Mouse (Mus musculus) G1E (cell line): ENCODE data around the gene Hs6st1. TPM values are rescaled to one million over a fixed set of nuclear protein-coding genes. Genes with fewer than 3 reads are reported as not detected.

Source experiments
- ATAC-seq: 2 replicates; pipeline ENCODE4 v1.8.0; 2016; ENCODE audit warnings: mild to moderate bottlenecking; ENCODE audit not compliant: insufficient number of reproducible peaks, poor library complexity, low FRiP score, severe bottlenecking; ENCODE audit errors: extremely low read depth
- DNase-seq: peaks from one replicate; pipeline ENCODE4 v3.0.0; 2012; ENCODE audit warnings: low spot score
- H3K27me3 ChIP-seq: 2 replicates; pipeline ENCODE4 v1.6.1; 2012; ENCODE audit warnings: mild to moderate bottlenecking, low read length, inconsistent platforms; ENCODE audit not compliant: insufficient read depth
- H3K36me3 ChIP-seq: replicated peaks from 2 replicates; pipeline ENCODE3; 2012; ENCODE audit warnings: mild to moderate bottlenecking, inconsistent platforms
- H3K4me1 ChIP-seq: 2 replicates; pipeline ENCODE4 v1.6.1; 2012; ENCODE audit warnings: low read depth, low read length, inconsistent platforms, mixed read lengths; ENCODE audit not compliant: insufficient read depth
- H3K4me3 ChIP-seq: 2 replicates; pipeline ENCODE4 v1.5.1; 2012; ENCODE audit warnings: low read depth, mild to moderate bottlenecking, inconsistent platforms, low read length, moderate library complexity, mixed read lengths
- H3K9me3 ChIP-seq: replicated peaks from 2 replicates; pipeline ENCODE4 v1.6.1; 2012; ENCODE audit warnings: inconsistent platforms
- CTCF ChIP-seq: IDR thresholded peaks from 2 replicates; pipeline ENCODE4 v1.5.1; 2012; ENCODE audit warnings: low read depth, low read length, inconsistent platforms, mixed read lengths
- GATA1 ChIP-seq: IDR thresholded peaks from 2 replicates; pipeline ENCODE4 v1.6.1; 2012; ENCODE audit warnings: borderline replicate concordance, low read length, inconsistent platforms, mixed read lengths
- GATA2 ChIP-seq: IDR thresholded peaks from 2 replicates; pipeline ENCODE4 v1.6.1; 2012; ENCODE audit warnings: low read depth, low read length, inconsistent platforms, borderline replicate concordance
- POLR2AphosphoS5 ChIP-seq: IDR thresholded peaks from 2 replicates; pipeline ENCODE4 v1.6.1; 2012; ENCODE audit warnings: low read depth, low read length, inconsistent platforms; ENCODE audit not compliant: insufficient replicate concordance
- TAL1 ChIP-seq: conservative IDR thresholded peaks from 2 replicates; pipeline ENCODE4 v1.6.1; 2012; ENCODE audit warnings: low read depth, low read length, inconsistent platforms, mixed read lengths
- polyA plus RNA-seq: library from polyadenylated mRNA; stranded (reverse); fragments of >175 nt; gene quantifications from 2 replicates; pipeline ENCODE4 v1.2.3, GENCODE M21; 2012
- total RNA-seq, 2 experiments: library from RNA; stranded (forward) in 1 of 2; stranded (reverse) in 1 of 2; fragments of 200-1000 nt in 1 of 2; fragments of >200 nt in 1 of 2; fragmentation: Nextera tagmentation in 1 of 2; gene quantifications; 2 replicates each; pipeline ENCODE4 v1.2.3; 2014 to 2017

Hs6st1 gene
- total and polyA plus RNA-seq, 3 experiments, result 29.3 to 62.9 (median 54.9) TPM

DNA sequence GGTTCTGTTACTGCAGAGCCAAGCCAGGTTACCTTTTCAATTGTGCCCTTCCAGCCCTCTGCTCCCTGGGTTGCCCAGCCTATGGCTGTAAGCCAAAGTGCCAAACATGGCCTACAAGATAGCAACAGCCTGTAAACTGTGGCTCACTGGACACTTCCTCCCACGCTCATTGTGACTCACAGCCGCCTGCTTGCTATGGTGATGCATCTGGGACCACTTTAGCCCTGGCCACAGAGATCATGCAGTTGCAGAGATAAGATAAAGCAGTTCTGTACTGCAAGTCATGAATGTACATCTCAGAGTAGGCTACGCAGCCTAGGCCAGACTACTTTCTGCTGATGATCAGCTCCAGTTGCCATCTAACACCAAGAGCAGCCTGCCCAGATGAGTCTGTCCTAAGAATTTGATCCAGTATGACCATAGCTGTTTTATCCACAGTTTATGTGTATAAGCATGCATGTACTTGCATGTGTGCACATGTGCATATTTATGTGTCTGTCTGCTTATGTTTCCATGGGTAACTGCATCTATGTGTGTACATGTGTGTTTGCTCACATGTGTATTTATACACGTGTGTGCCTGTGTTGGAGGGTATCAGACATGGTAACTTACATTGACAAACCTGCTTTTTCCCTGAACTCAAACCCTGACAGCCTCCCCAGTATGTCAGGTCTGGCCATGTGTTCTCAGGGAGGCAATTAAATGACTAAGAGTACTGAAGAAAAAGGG, 62.3 kb downstream of the Hs6st1 start:
- ATAC-seq (peak; percentile 88), DNase-seq (peak; percentile 84)
- H3K4me1 ChIP-seq, result peaks cover 80% of the 10 kb centered on the region
- TF ChIP-seq TAL1 (peak; percentile 95), CTCF (no peak), GATA2 (peak; percentile 65; the same call in 1 of the 2 replicates), POLR2AphosphoS5 (no peak), GATA1 (no peak)
- no peaks in the 10 kb centered on the region for H3K27me3 ChIP-seq
- peak overlapping the region; percentile 24; the same call in 1 of the 2 replicates for H3K4me3 ChIP-seq
- no peaks in the 10 kb centered on the region for H3K9me3 ChIP-seq
- peaks cover 7% of the 10 kb centered on the region for H3K36me3 ChIP-seq

DNA sequence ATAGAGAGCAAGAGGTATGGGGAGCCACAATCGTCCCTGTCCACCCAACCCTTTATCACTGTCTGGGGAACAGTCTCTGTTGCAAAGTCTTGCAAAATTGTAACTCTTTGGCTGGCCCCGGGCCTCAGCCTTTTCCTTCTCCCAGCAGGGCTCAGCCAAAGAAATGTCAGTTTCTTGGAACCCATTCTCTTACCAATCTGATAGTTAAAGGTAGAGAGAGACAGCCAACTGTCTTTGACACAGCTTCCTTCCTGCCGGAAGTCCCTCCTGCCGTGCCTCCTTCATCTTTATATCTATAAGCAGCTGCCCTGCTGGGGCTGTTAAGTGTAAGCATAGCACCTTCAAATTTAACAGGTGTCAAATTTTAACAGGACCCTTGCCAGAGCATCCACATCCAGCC, 63.0 kb downstream of the Hs6st1 start:
- H3K4me3 ChIP-seq, result peak overlapping the region; percentile 28; the same call in 1 of the 2 replicates
- TF ChIP-seq GATA1, result no peak
- no peak for TF ChIP-seq TAL1
- no peak for TF ChIP-seq CTCF
- no peak for TF ChIP-seq POLR2AphosphoS5
- TF ChIP-seq GATA2, result no peak
- peak; percentile 39 for DNase-seq
- H3K36me3 ChIP-seq, result peaks cover 12% of the 10 kb centered on the region
- H3K27me3 ChIP-seq, result no peaks in the 10 kb centered on the region
- no peak for ATAC-seq
- H3K9me3 ChIP-seq, result no peaks in the 10 kb centered on the region
- peaks cover 76% of the 10 kb centered on the region for H3K4me1 ChIP-seq

DNA sequence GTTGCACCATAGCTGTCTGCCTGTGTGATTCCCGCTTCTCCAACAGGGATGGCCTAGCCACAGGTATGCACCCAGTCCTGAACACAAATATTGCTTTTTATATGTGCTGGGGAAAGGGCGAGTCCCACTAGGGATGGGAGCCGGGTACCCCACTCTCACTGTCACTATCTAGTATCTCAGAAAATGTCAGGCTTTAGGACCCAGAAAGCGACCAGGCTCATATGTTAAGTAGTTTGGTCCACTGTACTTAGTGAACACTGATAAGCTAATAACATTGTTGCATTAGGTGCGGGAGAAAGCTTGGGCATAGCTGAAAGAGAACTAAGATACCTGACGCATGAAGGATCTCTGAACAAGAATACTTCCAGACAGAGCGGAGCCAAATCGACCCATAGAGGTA, 63.6 kb downstream of the Hs6st1 start:
- peaks cover 72% of the 10 kb centered on the region for H3K4me1 ChIP-seq
- H3K27me3 ChIP-seq, result no peaks in the 10 kb centered on the region
- DNase-seq (no peak), ATAC-seq (no peak)
- TF ChIP-seq GATA1 (no peak), TAL1 (no peak), GATA2 (no peak), CTCF (no peak), POLR2AphosphoS5 (no peak)
- H3K4me3 ChIP-seq, result peak overlapping the region; percentile 53; the same call in 1 of the 2 replicates
- no peaks in the 10 kb centered on the region for H3K9me3 ChIP-seq
- H3K36me3 ChIP-seq, result peaks cover 12% of the 10 kb centered on the region

DNA sequence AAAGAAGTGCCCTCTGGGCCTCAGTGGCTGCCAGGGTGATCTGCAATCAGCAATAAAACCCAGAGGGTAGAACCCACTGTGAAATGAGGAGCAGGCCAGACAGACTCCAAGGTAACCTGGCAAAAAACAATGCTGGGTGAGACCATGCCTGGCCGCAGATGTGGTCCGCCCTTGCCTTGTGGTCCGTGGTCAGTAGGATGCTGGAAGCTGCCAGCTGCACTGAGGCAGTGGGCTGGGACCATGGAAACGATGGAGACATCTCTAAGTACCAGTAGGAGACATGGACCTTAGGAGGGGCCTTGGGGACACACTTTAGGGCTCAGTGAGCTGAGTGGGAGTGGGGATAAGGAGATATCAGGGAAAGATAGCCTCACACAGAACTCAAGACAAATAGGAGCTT, 64.0 kb downstream of the Hs6st1 start:
- ATAC-seq, result no peak
- peaks cover 12% of the 10 kb centered on the region for H3K36me3 ChIP-seq
- H3K4me3 ChIP-seq, result peak overlapping the region; percentile 53; the same call in 1 of the 2 replicates
- no peak for DNase-seq
- H3K9me3 ChIP-seq, result no peaks in the 10 kb centered on the region
- no peaks in the 10 kb centered on the region for H3K27me3 ChIP-seq
- peaks cover 67% of the 10 kb centered on the region for H3K4me1 ChIP-seq
- no peak for TF ChIP-seq GATA2
- TF ChIP-seq TAL1, result no peak
- no peak for TF ChIP-seq POLR2AphosphoS5
- TF ChIP-seq GATA1, result no peak
- TF ChIP-seq CTCF, result no peak

DNA sequence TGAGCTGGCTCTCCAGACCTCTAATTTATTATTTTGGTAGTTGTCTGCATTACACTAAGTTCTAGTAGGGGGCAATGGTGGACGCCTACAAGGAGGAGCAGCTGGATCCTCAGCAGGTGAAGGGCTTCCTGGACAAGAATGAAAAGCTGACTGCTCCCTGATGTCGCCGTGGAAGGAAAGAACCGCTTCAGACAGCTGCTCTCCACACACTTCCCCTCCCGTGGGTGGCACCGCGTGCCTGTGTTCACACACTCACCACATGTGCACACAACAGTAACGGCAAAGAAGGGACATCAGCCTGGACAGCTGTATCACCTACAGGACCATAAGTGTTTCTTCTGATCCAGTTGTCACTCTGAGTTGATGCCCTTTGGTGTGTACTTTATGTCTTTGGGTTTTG, 64.8 kb downstream of the Hs6st1 start:
- H3K27me3 ChIP-seq, result no peaks in the 10 kb centered on the region
- ATAC-seq, result no peak
- DNase-seq, result no peak
- H3K4me1 ChIP-seq, result peaks cover 61% of the 10 kb centered on the region
- H3K36me3 ChIP-seq, result peaks cover 15% of the 10 kb centered on the region
- no peak for TF ChIP-seq GATA2
- TF ChIP-seq CTCF, result no peak
- no peak for TF ChIP-seq POLR2AphosphoS5
- no peak for TF ChIP-seq TAL1
- TF ChIP-seq GATA1, result no peak
- no peak overlapping the region for H3K4me3 ChIP-seq
- H3K9me3 ChIP-seq, result no peaks in the 10 kb centered on the region

DNA sequence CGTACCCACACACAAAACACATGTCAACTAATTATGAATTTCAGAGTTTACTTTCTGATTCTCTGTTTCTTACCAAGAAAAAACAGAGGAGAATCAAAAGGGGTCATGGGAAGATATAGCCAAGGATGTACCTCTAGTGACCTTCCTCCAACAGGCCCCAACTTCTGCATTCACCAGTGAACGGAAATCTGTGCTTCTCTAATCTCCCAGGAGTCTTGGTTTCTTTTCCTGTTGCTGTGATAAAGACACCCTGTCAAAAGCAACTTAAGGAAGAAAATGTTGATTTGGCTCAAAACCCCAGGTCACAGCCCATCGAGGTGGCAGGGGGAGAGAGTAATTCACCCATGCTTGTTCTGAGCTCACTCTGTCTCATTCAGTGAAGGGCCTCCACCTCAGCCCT, 65.4 kb downstream of the Hs6st1 start:
- DNase-seq, result no peak

More for the DNA sequence above, 65.4 kb downstream of the Hs6st1 start:
- H3K27me3 ChIP-seq, result no peaks in the 10 kb centered on the region
- peaks cover 18% of the 10 kb centered on the region for H3K36me3 ChIP-seq
- H3K9me3 ChIP-seq, result no peaks in the 10 kb centered on the region
- H3K4me1 ChIP-seq, result peaks cover 58% of the 10 kb centered on the region
- ATAC-seq, result no peak
- no peak overlapping the region for H3K4me3 ChIP-seq
- TF ChIP-seq TAL1 (no peak), CTCF (no peak), GATA1 (no peak), POLR2AphosphoS5 (no peak), GATA2 (no peak)
